Mouse (Mus musculus) kidney, postnatal 36 days (tissue): ENCODE measurements at regions not wholly inside any gene's neighbourhood (a gene's known extent, or its start where the extent isn't known, plus 50 kb on each side); places are given as distances from the start of the nearest gene placed in this dataset.

Source experiments
- DNase-seq, 2 experiments: peaks; one replicate each; pipeline ENCODE4 v3.0.0; 2021 to 2022; ENCODE audit warnings: mixed read lengths in 2 of 2

DNA sequence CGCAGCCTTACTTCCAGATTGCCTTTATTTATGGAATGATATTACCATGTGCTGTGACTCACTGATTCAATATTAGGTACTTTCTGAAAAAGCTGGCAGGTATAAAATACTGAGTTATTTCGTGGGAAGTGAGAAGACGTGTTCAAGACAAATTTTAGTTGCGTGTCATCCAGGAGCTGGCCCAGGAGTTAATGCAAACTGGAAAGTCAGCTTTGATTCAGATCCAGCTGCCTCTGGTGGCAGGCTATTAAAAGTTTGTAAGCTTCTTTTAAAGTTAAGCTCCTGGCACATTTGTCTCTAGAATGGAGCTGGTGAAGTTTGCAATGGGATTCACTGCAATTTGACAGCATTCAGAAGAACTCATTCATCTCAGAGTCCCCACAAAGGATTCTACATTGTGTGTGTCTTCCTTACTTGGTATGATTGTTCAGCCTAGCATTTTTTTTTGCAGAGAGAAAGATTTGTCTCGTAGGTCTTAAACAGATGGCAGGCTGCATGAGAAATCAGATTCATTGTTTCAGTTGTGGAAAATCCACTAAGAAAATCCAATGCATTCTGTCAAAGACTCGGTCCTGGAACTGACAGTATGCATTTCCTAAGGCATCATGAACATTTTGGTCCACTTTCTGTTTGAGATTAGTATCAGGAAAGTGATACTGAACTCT lies 599.1 kb downstream of the Gm19410 start:
- DNase-seq = no peak

DNA sequence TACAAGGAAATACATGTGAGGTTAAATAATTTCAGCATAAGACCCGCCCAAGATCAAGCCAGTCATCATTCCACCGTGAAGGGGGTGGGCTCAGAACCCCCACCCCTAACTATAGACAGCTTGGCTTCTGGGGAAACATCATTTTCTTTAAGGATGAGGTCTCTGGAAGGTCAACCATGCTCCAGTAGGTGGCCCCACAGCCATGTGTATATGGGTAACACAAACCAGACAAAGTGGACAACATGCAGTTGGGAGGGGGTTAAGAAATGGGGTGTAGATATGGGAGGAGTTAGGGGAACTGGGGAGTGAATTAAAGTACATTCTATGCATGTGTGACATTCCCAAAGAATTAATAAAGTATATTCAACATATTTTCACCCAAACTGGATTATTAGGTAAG lies 600.4 kb downstream of the Gm19410 start:
- peak; percentile 17 to 43 for DNase-seq

- DNase-seq = no peak
Measured at GRCm38 (mm10) chr8:36376579-36377350, 611.2 kb downstream of the Gm19410 start.

DNA sequence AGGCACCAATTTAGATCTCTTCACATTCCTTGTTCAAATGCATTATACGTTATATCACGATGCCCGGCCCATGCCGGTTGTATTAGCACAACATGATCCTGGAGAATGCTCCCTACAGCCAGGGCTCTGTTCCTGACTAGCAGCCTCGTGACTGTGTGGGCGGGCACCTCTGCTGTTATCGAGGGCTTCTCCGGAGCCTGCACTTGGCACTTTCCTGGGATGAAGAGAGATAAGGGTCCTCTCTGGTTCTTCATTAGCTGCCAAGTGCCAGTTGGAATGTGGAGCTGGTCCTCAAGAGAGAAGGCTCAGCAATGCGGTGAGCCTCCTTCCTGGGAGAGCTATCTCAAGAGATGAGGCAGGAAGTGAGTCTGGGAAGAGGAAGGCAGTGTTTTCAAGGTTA lies 598.9 kb upstream of the AI429214 start:
- DNase-seq = no peak

DNA sequence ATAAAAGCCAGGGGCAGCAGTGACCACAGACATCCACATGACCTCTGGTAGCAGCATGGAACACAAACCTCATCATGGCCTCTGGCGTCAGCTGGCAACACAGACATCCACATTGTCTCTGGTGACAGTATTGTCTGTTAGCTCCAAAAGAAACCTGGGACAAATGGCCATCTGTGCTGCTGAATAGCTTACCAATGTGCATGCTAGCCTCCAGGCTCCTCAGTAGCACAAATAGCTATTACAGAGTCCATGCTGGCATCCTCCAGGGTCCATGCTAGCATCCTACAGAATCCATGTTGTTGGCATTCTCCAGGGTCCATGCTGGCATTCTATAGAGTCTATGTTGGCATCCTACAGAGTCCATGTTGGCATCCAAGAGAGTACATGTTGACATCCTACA lies 596.9 kb upstream of the AI429214 start:
- no peak for DNase-seq

GRCm38 (mm10) chr8:36406706-36407105 lies 586.7 kb upstream of the AI429214 start:
- DNase-seq = no peak
